Mouse (Mus musculus): ENCODE results near the gene Hist1h2af.

Gene Hist1h2af

GRCm38 (mm10) chr13:23576906-23577639, 43.4 kb downstream of the Hist1h2af start:
- DNase-seq (ENCODE audit: low spot score in 2 of 2) = no peak

GRCm38 (mm10) chr13:23577835-23578234, 44.1 kb downstream of the Hist1h2af start:
- no peak for DNase-seq (ENCODE audit: low spot score in 2 of 2)

- peak; percentile 95 to 97 for DNase-seq (ENCODE audit: low spot score in 2 of 2)
These were observed 47.9 kb downstream of the Hist1h2af start, which contains the start of gene Hist1h4d for GRCm38 (mm10) chr13:23581408-23582218. Gene Hist1h4d, plus strand, starts transcription at chr13:23581598.

GRCm38 (mm10) chr13:23582219-23583056, 48.7 kb downstream of the Hist1h2af start:
- DNase-seq (ENCODE audit: low spot score in 2 of 2) = no peak

- no peak for DNase-seq (ENCODE audit: low spot score in 2 of 2)
These were observed 49.8 kb downstream of the Hist1h2af start for GRCm38 (mm10) chr13:23583387-23584068.

Measured in frontal cortex, postnatal 10 days (tissue).